Mouse (Mus musculus) T-helper 17 cell (primary cell): ENCODE data around the gene Cldn22.

ENCODE experiments used
- in situ Hi-C, 2 experiments: fragments of 300-600 bp; cut with MboI, MseI; formaldehyde crosslinking; loops; 1 replicate in 1 of 2; 2 replicates in 1 of 2; pipeline ENCODE4 v1.15.1; 2025; ENCODE audit warnings: high pct_unique_total_duplicates in 2 of 2

The Cldn22 gene

GRCm38 (mm10) chr8:47832616-47833015 lies 8.3 kb downstream of the Cldn22 start:
- in situ Hi-C loops, result no loop called here

- in situ Hi-C loops, result no loop called here
Observed at GRCm38 (mm10) chr8:47833944-47834343, 9.7 kb downstream of the Cldn22 start.

- in situ Hi-C loops, result loop anchor here in 1 of 2 experiments (10.0 kb wide), 1 partner anchor 508 kb away; no protein-coding TSS in a partner anchor
Observed at GRCm38 (mm10) chr8:47843063-47843462, 18.8 kb downstream of the Cldn22 start.

- in situ Hi-C loops, result loop anchor here in 1 of 2 experiments (10.0 kb wide), 1 partner anchor 509 kb away; no protein-coding TSS in a partner anchor
Observed at GRCm38 (mm10) chr8:47843651-47844050, 19.4 kb downstream of the Cldn22 start.

- in situ Hi-C loops, result loop anchor here in 1 of 2 experiments (10.0 kb wide), 1 partner anchor 511 kb away; no protein-coding TSS in a partner anchor
Observed at GRCm38 (mm10) chr8:47845956-47846355, 21.7 kb downstream of the Cldn22 start.

- in situ Hi-C loops, result loop anchor here in 1 of 2 experiments (10.0 kb wide), 1 partner anchor 512 kb away; no protein-coding TSS in a partner anchor
Observed at GRCm38 (mm10) chr8:47847161-47847560, 22.9 kb downstream of the Cldn22 start.

GRCm38 (mm10) chr8:47847931-47848330 lies 23.6 kb downstream of the Cldn22 start:
- in situ Hi-C loops, result loop anchor here in 1 of 2 experiments (10.0 kb wide), 1 partner anchor 513 kb away; no protein-coding TSS in a partner anchor

- in situ Hi-C loops, result loop anchor here in 1 of 2 experiments (10.0 kb wide), 1 partner anchor 515 kb away; no protein-coding TSS in a partner anchor
Observed at GRCm38 (mm10) chr8:47849842-47850241, 25.6 kb downstream of the Cldn22 start.

- in situ Hi-C loops, result no loop called here
Observed at GRCm38 (mm10) chr8:47851824-47852502, 27.7 kb downstream of the Cldn22 start.

- in situ Hi-C loops, result no loop called here
Observed at GRCm38 (mm10) chr8:47852737-47853136, 28.5 kb downstream of the Cldn22 start.

GRCm38 (mm10) chr8:47853356-47853755 lies 29.1 kb downstream of the Cldn22 start:
- in situ Hi-C loops, result no loop called here

- in situ Hi-C loops, result no loop called here
Observed at GRCm38 (mm10) chr8:47859259-47859658, 35.0 kb downstream of the Cldn22 start.

GRCm38 (mm10) chr8:47866568-47866967 lies 42.3 kb downstream of the Cldn22 start:
- in situ Hi-C loops, result loop anchor here in 1 of 2 experiments (5.0 kb wide), 1 partner anchor 56 kb away; no protein-coding TSS in a partner anchor

- in situ Hi-C loops, result loop anchor here in 1 of 2 experiments (5.0 kb wide), 1 partner anchor 55 kb away; no protein-coding TSS in a partner anchor
Observed at GRCm38 (mm10) chr8:47867067-47867466, 42.8 kb downstream of the Cldn22 start.

- in situ Hi-C loops, result loop anchor here (5.0 kb wide), 2 partner anchors 140 to 145 kb away; no protein-coding TSS in a partner anchor
Observed at GRCm38 (mm10) chr8:47872361-47873107, 48.3 kb downstream of the Cldn22 start.

- in situ Hi-C loops, result loop anchor here (5.0 kb wide), 2 partner anchors 138 to 143 kb away; no protein-coding TSS in a partner anchor
Observed at GRCm38 (mm10) chr8:47874497-47875178, 50.4 kb downstream of the Cldn22 start.
